Comparison of ENCODE assay signal across 10 mouse cellular contexts in the genomic region with DNA sequence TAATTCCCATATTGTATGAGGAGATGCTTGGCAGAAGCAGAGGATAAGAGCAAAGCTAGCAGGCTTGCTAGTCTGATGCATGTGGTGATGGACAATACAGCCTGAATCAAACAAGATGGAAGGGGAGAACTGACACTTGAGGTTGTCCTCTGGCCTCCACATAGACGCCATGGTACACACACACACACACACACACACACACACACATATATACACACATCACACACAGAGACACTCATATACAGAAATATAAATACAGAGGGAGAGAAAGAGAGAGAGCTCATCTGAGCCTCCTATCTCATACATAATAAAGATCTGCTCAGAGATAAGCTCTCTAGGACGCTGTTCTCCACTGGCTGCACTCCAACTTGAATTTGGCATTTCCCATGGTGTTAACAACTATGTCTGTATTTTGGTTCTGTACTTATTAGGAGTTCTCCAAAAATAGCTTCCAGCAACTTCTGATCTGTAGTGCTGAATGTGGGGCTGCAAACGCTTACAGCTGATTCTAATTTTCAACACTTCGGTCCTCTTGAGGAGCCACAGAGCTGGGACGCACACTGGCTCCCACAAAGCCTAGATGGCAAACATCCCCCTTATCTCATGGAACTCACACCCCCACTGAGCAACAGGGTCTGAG.
DNase-seq lines count a peak whose midpoint lies in the region; ATAC-seq and TF ChIP-seq lines count a peak whose summit lies in the region.
"Had no signal": no experiment of that assay in that cellular context is flagged by ENCODE, and none has a peak within 500 bp of the region (broad histone marks: within the 10 kb centered on the region; RNA-seq: fewer than 3 reads in every experiment).

No protein-coding gene starts in this region.

- WGBS in heart, embryonic 11.5 days (ENCODE audit: insufficient replicate concordance), result 34% methylated on average over 5 of the region's 5 CpGs
- 65% methylated on average over 5 of the region's 5 CpGs for WGBS in midbrain, postnatal 0 days
- WGBS in midbrain, embryonic 10.5 days, result 81% methylated on average over 5 of the region's 5 CpGs

- no peaks in the 10 kb centered on the region for H3K36me3 ChIP-seq in heart, embryonic 11.5 days (ENCODE audit: control insufficient read depth, insufficient read depth, low read length)
- no peaks in the 10 kb centered on the region for H3K36me3 ChIP-seq in midbrain, postnatal 0 days (ENCODE audit: insufficient read depth, low read length)
- no peaks in the 10 kb centered on the region for H3K36me3 ChIP-seq in midbrain, embryonic 10.5 days

- no peak for TF ChIP-seq CTCF in midbrain, postnatal 0 days (IDR thresholded peaks at IDR 0.05)

- H3K4me2 ChIP-seq in heart, embryonic 11.5 days, result no peak overlapping the region
- H3K4me2 ChIP-seq in midbrain, postnatal 0 days (ENCODE audit: low read depth, low read length, poor library complexity, severe bottlenecking), result no peak overlapping the region

- no peak for DNase-seq in heart, adult 18-20 months
- DNase-seq in midbrain, postnatal 0 days (ENCODE audit: low spot score), result peak; percentile 8
- no peak for DNase-seq in midbrain, embryonic 10.5 days (ENCODE audit: low spot score)
- DNase-seq in layer of hippocampus, postnatal 14 days (ENCODE audit: low spot score in 2 of 2), result peak; percentile 36 to 80
- no peak for DNase-seq in thymus, postnatal 25 days
- DNase-seq: adrenal gland, adult 8-10 months; gastrocnemius, postnatal 14 days had no signal

- H3K9me3 ChIP-seq in heart, embryonic 11.5 days (replicated peaks; ENCODE audit: control insufficient read depth, low read length), result no peaks in the 10 kb centered on the region
- H3K9me3 ChIP-seq in midbrain, postnatal 0 days (ENCODE audit: low read length), result no peaks in the 10 kb centered on the region
- no peaks in the 10 kb centered on the region for H3K9me3 ChIP-seq in midbrain, embryonic 10.5 days (replicated peaks)

- no peaks in the 10 kb centered on the region for H3K4me1 ChIP-seq in heart, embryonic 11.5 days (ENCODE audit: control insufficient read depth, insufficient read depth, low read length)
- no peaks in the 10 kb centered on the region for H3K4me1 ChIP-seq in midbrain, postnatal 0 days (ENCODE audit: insufficient read depth, low read length)
- H3K4me1 ChIP-seq in midbrain, embryonic 10.5 days, result no peaks in the 10 kb centered on the region

- 0 out of 2 replicates have a peak, but pooled peaks have one; percentile 35 for ATAC-seq in heart, embryonic 11.5 days (replicated peaks; ENCODE audit: insufficient number of reproducible peaks, low FRiP score, low TSS enrichment)
- no peak for ATAC-seq in midbrain, postnatal 0 days (ENCODE audit: low FRiP score)
- no peak for ATAC-seq in megakaryocyte progenitor cell, adult 5-6 weeks (replicated peaks; ENCODE audit: poor library complexity)
- ATAC-seq in cerebellum, adult (ENCODE audit: insufficient number of reproducible peaks, low FRiP score, low TSS enrichment), result no peak

- no peak overlapping the region for H3K4me3 ChIP-seq in heart, embryonic 11.5 days (ENCODE audit: low read depth, low read length)
- no peak overlapping the region for H3K4me3 ChIP-seq in midbrain, postnatal 0 days (ENCODE audit: low read depth, low read length)
- H3K4me3 ChIP-seq in midbrain, embryonic 10.5 days, result no peak overlapping the region

- H3K9ac ChIP-seq in heart, embryonic 11.5 days (ENCODE audit: low read depth, low read length), result no peak overlapping the region
- no peak overlapping the region for H3K9ac ChIP-seq in midbrain, postnatal 0 days (replicated peaks; ENCODE audit: low read length, poor library complexity, severe bottlenecking)

- peak overlapping the region; percentile 55 for H3K27ac ChIP-seq in heart, embryonic 11.5 days (ENCODE audit: low read depth, low read length)
- no peak overlapping the region for H3K27ac ChIP-seq in midbrain, postnatal 0 days (ENCODE audit: low read depth, low read length)
- no peak overlapping the region for H3K27ac ChIP-seq in midbrain, embryonic 10.5 days (replicated peaks)

- H3K27me3 ChIP-seq in heart, embryonic 11.5 days (ENCODE audit: control insufficient read depth, insufficient read depth, low read length), result no peaks in the 10 kb centered on the region
- H3K27me3 ChIP-seq in midbrain, postnatal 0 days (ENCODE audit: insufficient read depth, low read length), result no peaks in the 10 kb centered on the region
- no peaks in the 10 kb centered on the region for H3K27me3 ChIP-seq in midbrain, embryonic 10.5 days (ENCODE audit: low read depth, poor library complexity, severe bottlenecking)

Comparison
In these comparisons a context has a peak if more than half of its experiments do, and no peak if none do; other contexts are left out.
1. DNase-seq: peak in midbrain, postnatal 0 days (single experiment) and layer of hippocampus, postnatal 14 days (2 of 2); none in heart, adult 18-20 months (0 of 2), midbrain, embryonic 10.5 days (single experiment) and thymus, postnatal 25 days (single experiment).